Mouse (Mus musculus) liver, embryonic 14.5 days (tissue): ENCODE data around the gene Hist2h2ac. TPM values are rescaled to one million over a fixed set of nuclear protein-coding genes. Genes with fewer than 3 reads are reported as not detected.

Experiments used
- ATAC-seq: fragments of 200-750 bp; cut with Nextera tagmentation; 2 replicates; pipeline ENCODE4 v1.8.0; 2017; ENCODE audit warnings: moderate number of reproducible peaks, mild to moderate bottlenecking, moderate library complexity; ENCODE audit not compliant: insufficient read depth
- DNase-seq, 3 experiments: peaks; one replicate each; pipeline ENCODE4 v3.0.0-alpha.2; 2012 to 2013; ENCODE audit warnings: low read depth in 3 of 3, low spot score in 3 of 3
- H3K27ac ChIP-seq: fragments of 300-500 bp; sonication (generic); 2 replicates; pipeline ENCODE4 v1.5.1; 2014; ENCODE audit warnings: moderate library complexity, mild to moderate bottlenecking, control low read depth, inconsistent platforms
- H3K27me3 ChIP-seq: fragments of 300-500 bp; sonication (generic); 2 replicates; pipeline ENCODE4 v1.6.1; 2014; ENCODE audit warnings: mild to moderate bottlenecking, low read length, moderate library complexity; ENCODE audit not compliant: control insufficient read depth, insufficient read depth
- H3K36me3 ChIP-seq: fragments of 300-500 bp; sonication (generic); replicated peaks from 2 replicates; pipeline ENCODE4 v1.6.1; 2014; ENCODE audit warnings: low read depth; ENCODE audit not compliant: control insufficient read depth, insufficient read depth
- H3K4me1 ChIP-seq, 2 experiments: fragments of 200-500 bp in 1 of 2; fragments of 300-500 bp in 1 of 2; sonication (generic) in 1 of 2; replicated peaks; 2 replicates each; pipeline ENCODE4 v1.6.1; 2012 to 2014; ENCODE audit warnings: antibody characterized with exemption in 1 of 2, inconsistent platforms in 1 of 2, low read length in 1 of 2; ENCODE audit not compliant: control insufficient read depth in 2 of 2, insufficient read depth in 2 of 2
- H3K4me2 ChIP-seq: fragments of 300-500 bp; sonication (generic); 2 replicates; pipeline ENCODE4 v1.6.1; 2014; ENCODE audit warnings: low read depth, mild to moderate bottlenecking, control low read depth, moderate library complexity
- H3K4me3 ChIP-seq, 2 experiments: fragments of 200-500 bp in 1 of 2; fragments of 300-500 bp in 1 of 2; sonication (generic) in 1 of 2; 2 replicates each; pipeline ENCODE4 v1.5.1; 2012 to 2014; ENCODE audit warnings: low read depth in 2 of 2, low read length in 2 of 2, mild to moderate bottlenecking in 2 of 2, control low read depth in 1 of 2, inconsistent platforms in 1 of 2, moderate library complexity in 1 of 2; ENCODE audit not compliant: insufficient read depth in 1 of 2
- H3K9ac ChIP-seq: fragments of 300-500 bp; sonication (generic); replicated peaks from 2 replicates; pipeline ENCODE4 v1.6.1; 2014; ENCODE audit warnings: mild to moderate bottlenecking, control low read depth, moderate library complexity
- H3K9me3 ChIP-seq: fragments of 300-500 bp; sonication (generic); 2 replicates; pipeline ENCODE4 v1.6.1; 2016; ENCODE audit warnings: low read length, mixed read lengths; ENCODE audit not compliant: control insufficient read depth
- CTCF ChIP-seq: IDR thresholded peaks from 2 replicates; pipeline ENCODE4 v1.5.1; 2016; ENCODE audit warnings: antibody characterized with exemption, low read depth, control low read depth
- EP300 ChIP-seq: IDR thresholded peaks from 2 replicates; pipeline ENCODE4 v1.6.1; 2016; ENCODE audit warnings: antibody characterized with exemption, low read depth
- WGBS: fragments of 180-500 bp; shearing (Covaris S2); extraction: QIAGEN DNeasy Blood & Tissue Kit; methylation state at CpG from one replicate; pipeline ENCODE4 v1.1.7; 2014; ENCODE audit not compliant: insufficient replicate concordance; 5-methylcytosine and 5-hydroxymethylcytosine counted together
- microRNA-seq: library from miRNA; unstranded; fragments of <30 nt; microRNA quantifications from one replicate; pipeline ENCODE4, GENCODE M21; 2016
- polyA plus RNA-seq, 2 experiments: library from polyadenylated mRNA; depleted of rRNA in 1 of 2; stranded (reverse) in 1 of 2; unstranded in 1 of 2; fragments of >200 nt; fragmentation: Nextera tagmentation in 1 of 2; extraction: Ambion mirVana in 1 of 2; gene quantifications; 2 replicates each; pipeline versions ENCODE4 v1.2.1 to v1.2.3; 2012 to 2014

The Hist2h2ac gene
- polyA plus RNA-seq, 2 experiments = 14.0 to 18.5 TPM

DNA sequence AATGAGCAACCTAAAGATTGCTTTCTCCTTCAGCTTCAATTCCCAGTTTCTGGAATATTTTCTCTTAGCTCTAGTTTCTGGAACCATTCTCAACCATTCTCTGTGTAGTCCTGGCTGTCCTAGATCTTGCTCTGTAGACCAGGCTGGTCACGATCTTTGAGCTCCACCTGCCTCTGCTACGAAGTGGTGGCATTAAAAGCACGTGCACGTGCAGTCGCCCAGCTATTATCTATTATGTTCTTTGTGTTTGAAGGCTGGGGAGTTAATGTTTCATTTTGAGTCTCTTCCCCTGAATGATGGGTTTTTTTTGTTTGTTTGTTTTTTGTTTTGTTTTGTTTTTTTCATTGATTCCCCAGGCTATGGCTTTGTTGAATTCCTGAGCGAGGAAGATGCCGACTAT lies 47.5 kb downstream of the Hist2h2ac start:
- H3K36me3 ChIP-seq = peaks cover 38% of the 10 kb centered on the region
- H3K4me2 ChIP-seq = peak overlapping the region; percentile 94
- H3K4me3 ChIP-seq = peak overlapping the region; percentile 65 to 93
- no peak overlapping the region for H3K27ac ChIP-seq
- TF ChIP-seq EP300 (no peak), CTCF (no peak)
- 25% methylated on average over 7 of the region's 7 CpGs for WGBS
- H3K9me3 ChIP-seq = no peaks in the 10 kb centered on the region
- peaks cover 7 to 12% of the 10 kb centered on the region in 2 experiments; a peak in 3 of 4 replicates for H3K4me1 ChIP-seq
- ATAC-seq (no peak), DNase-seq (no peak)
- H3K9ac ChIP-seq = peak overlapping the region; percentile 90
- no peaks in the 10 kb centered on the region for H3K27me3 ChIP-seq

DNA sequence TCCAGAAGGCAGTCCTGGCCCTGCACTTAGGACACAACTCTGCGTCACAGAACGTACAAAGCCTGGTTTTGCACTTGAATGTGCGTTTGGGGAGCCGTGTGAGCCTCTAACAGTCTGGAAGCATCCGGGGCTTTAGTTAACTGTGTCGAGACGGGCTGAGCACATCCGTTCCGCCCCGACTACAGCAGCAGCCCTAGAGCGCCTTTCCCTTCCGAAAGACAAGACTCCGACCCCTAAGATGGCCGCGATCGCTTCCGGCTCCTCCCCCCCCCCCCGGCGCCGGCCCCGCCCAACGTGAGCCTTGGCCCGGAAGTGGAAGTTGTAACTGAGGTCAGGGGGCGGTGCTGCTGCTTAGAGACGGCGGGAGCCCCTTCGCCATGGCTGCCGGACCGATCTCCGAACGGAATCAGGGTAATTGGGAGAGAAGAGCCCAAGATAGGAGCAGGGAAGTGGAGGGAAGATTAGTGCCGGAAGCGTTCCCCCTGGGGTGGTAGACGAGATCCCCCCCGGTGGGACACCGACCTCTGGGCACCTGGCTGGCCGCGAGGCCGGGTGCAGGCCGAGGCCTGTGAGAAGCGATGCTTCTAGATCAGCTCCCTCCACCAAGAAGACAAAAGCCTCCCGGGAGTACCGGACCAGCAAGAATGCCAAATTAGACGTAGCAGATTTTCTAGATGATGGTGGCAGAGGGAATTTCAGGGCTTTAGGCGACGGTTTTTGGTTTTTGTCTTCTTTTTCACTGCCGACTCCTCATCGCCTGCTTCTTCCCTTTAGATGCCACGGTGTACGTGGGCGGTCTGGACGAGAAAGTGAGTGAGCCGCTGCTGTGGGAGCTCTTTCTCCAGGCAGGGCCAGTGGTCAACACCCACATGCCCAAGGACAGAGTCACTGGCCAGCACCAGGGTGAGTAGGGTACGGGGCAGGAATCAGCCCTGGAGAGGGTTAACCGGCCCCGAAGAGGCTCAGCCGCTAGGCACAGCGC lies 48.2 kb downstream of the Hist2h2ac start, which contains the start of gene Sf3b4:
Gene Sf3b4 (plus strand): TSS at position 136 of the 982 bp plus-strand sequence.
- no peak for TF ChIP-seq CTCF
- TF ChIP-seq EP300 = no peak; the same call in none of the 2 replicates
- Histone ChIP-seq H3K4me2 (peak within 1 kb of the TSS; percentile 94), H3K4me1 (peaks cover 7 to 12% of the 10 kb centered on the region in 2 experiments; a peak in 3 of 4 replicates), H3K27me3 (no peaks in the 10 kb centered on the region), H3K9ac (peak within 1 kb of the TSS; percentile 90), H3K27ac (peak within 1 kb of the TSS; percentile 92), H3K9me3 (no peaks in the 10 kb centered on the region), H3K4me3 (peak within 1 kb of the TSS; percentile 65 to 93), H3K36me3 (peaks cover 32% of the 10 kb centered on the region)
- ATAC-seq (peak; percentile 90), DNase-seq (peak; percentile 79 to 90 (median 82))
- WGBS = under 1% methylated on average over 58 of the region's 58 CpGs

DNA sequence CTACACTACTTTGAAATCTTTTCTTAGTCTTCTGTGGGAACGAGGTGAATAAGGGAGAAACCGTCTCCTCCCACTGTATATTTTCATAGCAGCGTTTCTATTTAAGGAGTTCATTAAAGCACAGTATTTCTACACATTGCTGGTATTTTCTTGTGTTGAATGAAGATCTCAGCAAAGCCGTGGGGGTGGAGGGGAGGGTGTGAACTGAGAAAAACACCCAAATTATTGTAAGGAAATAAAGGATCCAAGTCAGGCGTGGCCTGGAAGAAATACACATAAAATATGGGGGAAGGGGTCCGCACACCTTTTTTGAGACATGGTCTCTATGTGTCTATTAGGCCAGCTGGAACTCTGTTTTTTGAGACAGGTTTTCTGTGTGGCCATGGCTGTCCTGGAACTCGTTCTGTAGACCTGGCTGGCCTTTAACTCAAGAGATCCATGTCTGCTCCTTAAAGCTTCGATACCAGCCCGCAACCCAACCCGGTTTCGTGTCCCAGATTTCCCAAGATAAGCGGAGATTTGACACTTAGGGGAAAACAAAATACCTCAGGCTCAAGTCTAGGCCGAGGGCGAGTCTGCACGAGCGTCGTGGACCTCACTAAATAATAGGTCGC lies 49.0 kb downstream of the Hist2h2ac start:
- 15% methylated on average over 18 of the region's 18 CpGs for WGBS
- Histone ChIP-seq H3K9me3 (no peaks in the 10 kb centered on the region), H3K4me2 (peak overlapping the region; percentile 94), H3K4me3 (peak overlapping the region; percentile 65 to 92), H3K27me3 (no peaks in the 10 kb centered on the region), H3K27ac (peak overlapping the region; percentile 92), H3K36me3 (peaks cover 27% of the 10 kb centered on the region), H3K9ac (peak overlapping the region; percentile 90), H3K4me1 (peaks cover 7 to 12% of the 10 kb centered on the region in 2 experiments; a peak in 3 of 4 replicates)
- DNase-seq (no peak), ATAC-seq (no peak; the same call in 1 of the 2 replicates)
- no peak for TF ChIP-seq CTCF
- TF ChIP-seq EP300 = no peak

DNA sequence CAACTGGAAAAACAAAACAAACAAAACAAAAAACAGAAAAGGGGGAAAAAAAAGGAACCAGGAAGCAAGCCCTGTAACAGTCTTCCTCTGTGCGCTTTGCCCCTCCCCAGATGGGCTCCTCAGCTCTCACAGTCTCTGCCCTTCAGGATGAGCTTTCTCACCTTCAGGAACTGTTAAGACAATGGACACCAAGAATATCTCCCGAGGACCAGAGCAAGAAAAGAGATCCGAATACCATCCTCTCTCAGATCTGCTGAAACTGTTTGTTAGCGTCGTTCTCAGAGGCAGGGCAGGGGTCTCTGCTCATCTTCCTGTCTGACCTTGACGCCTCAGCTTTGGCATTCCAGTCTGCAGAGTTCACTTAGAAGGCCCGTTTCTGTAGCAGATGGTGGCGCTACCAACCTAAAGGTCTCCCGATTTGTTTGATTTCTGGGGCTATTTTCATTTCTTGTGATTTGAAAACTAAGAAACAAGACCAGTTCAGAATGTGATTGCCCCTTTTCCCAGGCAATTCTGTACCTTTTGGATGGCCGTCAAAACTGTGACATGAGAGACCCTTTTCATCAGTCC lies 49.6 kb downstream of the Hist2h2ac start:
- H3K9me3 ChIP-seq = no peaks in the 10 kb centered on the region
- H3K9ac ChIP-seq = peak overlapping the region; percentile 90
- peak overlapping the region; percentile 65 to 92 for H3K4me3 ChIP-seq
- no peaks in the 10 kb centered on the region for H3K27me3 ChIP-seq
- no peak for ATAC-seq
- H3K4me1 ChIP-seq = peaks cover 7 to 12% of the 10 kb centered on the region in 2 experiments; a peak in 3 of 4 replicates
- TF ChIP-seq CTCF (no peak), EP300 (no peak)
- DNase-seq = no peak
- 43% methylated on average over 10 of the region's 10 CpGs for WGBS
- H3K4me2 ChIP-seq = peak overlapping the region; percentile 94
- no peak overlapping the region for H3K27ac ChIP-seq
- H3K36me3 ChIP-seq = peaks cover 21% of the 10 kb centered on the region

Small RNAs within 50 kb of the gene (microRNA-seq; reads per million reads assigned to microRNA genes)
- gene Gm44492 (not detected), gene Gm47311 (not detected), gene Gm47313 (not detected)

Other genes with a start within 250 kb of the Hist2h2ac start
- 6.1 and 9.0 TPM in 2 replicates for gene Plekho1, start 224.9 kb downstream of the Hist2h2ac start, polyA plus RNA-seq (2012; rRNA removed)
- 3.6 and 5.4 TPM in 2 replicates for gene Plekho1, start 224.9 kb downstream of the Hist2h2ac start, polyA plus RNA-seq (2014; fragmentation: Nextera tagmentation; extraction: Ambion mirVana)
- gene Vps45, start 162.4 kb downstream of the Hist2h2ac start, polyA plus RNA-seq (2012; rRNA removed) = 4.8 and 6.6 TPM in 2 replicates
- gene Vps45, start 162.4 kb downstream of the Hist2h2ac start, polyA plus RNA-seq (2014; fragmentation: Nextera tagmentation; extraction: Ambion mirVana) = 9.0 and 9.8 TPM in 2 replicates
- gene Otud7b, start 116.4 kb downstream of the Hist2h2ac start, polyA plus RNA-seq (2012; rRNA removed) = 2.8 and 3.5 TPM in 2 replicates
- 5.2 and 8.4 TPM in 2 replicates for gene Otud7b, start 116.4 kb downstream of the Hist2h2ac start, polyA plus RNA-seq (2014; fragmentation: Nextera tagmentation; extraction: Ambion mirVana)
- 2.7 and 2.8 TPM in 2 replicates for gene Mtmr11, start 58.9 kb downstream of the Hist2h2ac start, polyA plus RNA-seq (2012; rRNA removed)
- gene Mtmr11, start 58.9 kb downstream of the Hist2h2ac start, polyA plus RNA-seq (2014; fragmentation: Nextera tagmentation; extraction: Ambion mirVana) = 1.9 and 2.1 TPM in 2 replicates
- 48.2 and 54.2 TPM in 2 replicates for gene Sf3b4, start 48.5 kb downstream of the Hist2h2ac start, polyA plus RNA-seq (2012; rRNA removed)
- 75.4 and 83.8 TPM in 2 replicates for gene Sf3b4, start 48.5 kb downstream of the Hist2h2ac start, polyA plus RNA-seq (2014; fragmentation: Nextera tagmentation; extraction: Ambion mirVana)
- gene Sv2a, start 39.7 kb downstream of the Hist2h2ac start, polyA plus RNA-seq (2012; rRNA removed) = 0.39 and 0.48 TPM in 2 replicates
- gene Sv2a, start 39.7 kb downstream of the Hist2h2ac start, polyA plus RNA-seq (2014; fragmentation: Nextera tagmentation; extraction: Ambion mirVana) = 0.10 and 0.39 TPM in 2 replicates
- gene Bola1, start 1.2 kb downstream of the Hist2h2ac start, polyA plus RNA-seq (2012; rRNA removed) = 32.2 and 34.0 TPM in 2 replicates
- gene Bola1, start 1.2 kb downstream of the Hist2h2ac start, polyA plus RNA-seq (2014; fragmentation: Nextera tagmentation; extraction: Ambion mirVana) = 49.4 and 49.7 TPM in 2 replicates
- gene Hist2h2ab, start 1.0 kb downstream of the Hist2h2ac start, polyA plus RNA-seq (2012; rRNA removed) = 0.68 TPM in 1 of 2 replicates, not detected in the other
- 0.52 TPM in 1 of 2 replicates, not detected in the other for gene Hist2h2ab, start 1.0 kb downstream of the Hist2h2ac start, polyA plus RNA-seq (2014; fragmentation: Nextera tagmentation; extraction: Ambion mirVana)
- gene Hist2h2be, start 239 bp upstream of the Hist2h2ac start, polyA plus RNA-seq (2012; rRNA removed) = 8.7 and 8.9 TPM in 2 replicates
- 6.4 and 9.1 TPM in 2 replicates for gene Hist2h2be, start 239 bp upstream of the Hist2h2ac start, polyA plus RNA-seq (2014; fragmentation: Nextera tagmentation; extraction: Ambion mirVana)
- 91.6 and 122 TPM in 2 replicates for gene Hist2h3c2, start 18.2 kb upstream of the Hist2h2ac start, polyA plus RNA-seq (2012; rRNA removed)
- 13.6 and 14.6 TPM in 2 replicates for gene Hist2h3c2, start 18.2 kb upstream of the Hist2h2ac start, polyA plus RNA-seq (2014; fragmentation: Nextera tagmentation; extraction: Ambion mirVana)
- gene Hist2h2aa2, start 19.4 kb upstream of the Hist2h2ac start, polyA plus RNA-seq (2012; rRNA removed) = 32.9 and 34.5 TPM in 2 replicates
- gene Hist2h2aa2, start 19.4 kb upstream of the Hist2h2ac start, polyA plus RNA-seq (2014; fragmentation: Nextera tagmentation; extraction: Ambion mirVana) = 34.2 and 39.0 TPM in 2 replicates
- 45.7 and 46.3 TPM in 2 replicates for gene Hist2h2aa1, start 24.6 kb upstream of the Hist2h2ac start, polyA plus RNA-seq (2012; rRNA removed)
- 32.0 TPM in 2 replicates for gene Hist2h2aa1, start 24.6 kb upstream of the Hist2h2ac start, polyA plus RNA-seq (2014; fragmentation: Nextera tagmentation; extraction: Ambion mirVana)
- 2.4 and 3.6 TPM in 2 replicates for gene Hist2h3c1, start 25.8 kb upstream of the Hist2h2ac start, polyA plus RNA-seq (2012; rRNA removed)
- 2.6 and 5.7 TPM in 2 replicates for gene Hist2h3c1, start 25.8 kb upstream of the Hist2h2ac start, polyA plus RNA-seq (2014; fragmentation: Nextera tagmentation; extraction: Ambion mirVana)
- 12.2 and 16.3 TPM in 2 replicates for gene Hist2h4, start 42.4 kb upstream of the Hist2h2ac start, polyA plus RNA-seq (2012; rRNA removed)
- 15.1 TPM in 2 replicates for gene Hist2h4, start 42.4 kb upstream of the Hist2h2ac start, polyA plus RNA-seq (2014; fragmentation: Nextera tagmentation; extraction: Ambion mirVana)
- gene Hist2h3b, start 47.8 kb upstream of the Hist2h2ac start, polyA plus RNA-seq (2012; rRNA removed) = 68.0 and 127 TPM in 2 replicates
- 91.2 and 100 TPM in 2 replicates for gene Hist2h3b, start 47.8 kb upstream of the Hist2h2ac start, polyA plus RNA-seq (2014; fragmentation: Nextera tagmentation; extraction: Ambion mirVana)
- gene Hist2h2bb, start 48.9 kb upstream of the Hist2h2ac start, polyA plus RNA-seq (2012; rRNA removed) = 9.5 and 16.9 TPM in 2 replicates
- gene Hist2h2bb, start 48.9 kb upstream of the Hist2h2ac start, polyA plus RNA-seq (2014; fragmentation: Nextera tagmentation; extraction: Ambion mirVana) = 23.3 and 24.5 TPM in 2 replicates
- gene Fcgr1, start 73.1 kb upstream of the Hist2h2ac start, polyA plus RNA-seq (2012; rRNA removed) = 2.8 and 3.3 TPM in 2 replicates
- 4.8 and 5.6 TPM in 2 replicates for gene Fcgr1, start 73.1 kb upstream of the Hist2h2ac start, polyA plus RNA-seq (2014; fragmentation: Nextera tagmentation; extraction: Ambion mirVana)
- gene BC107364, start 231.4 kb upstream of the Hist2h2ac start, polyA plus RNA-seq (2012; rRNA removed) = not detected in 2 replicates
- gene BC107364, start 231.4 kb upstream of the Hist2h2ac start, polyA plus RNA-seq (2014; fragmentation: Nextera tagmentation; extraction: Ambion mirVana) = not detected in 2 replicates